Mouse (Mus musculus) ES-Bruce4 (cell line): ENCODE data around the gene Cdhr4.

ENCODE experiments used
- CTCF ChIP-seq: IDR thresholded peaks from one replicate; pipeline ENCODE4 v1.8.1; 2011; ENCODE audit warnings: low read depth, low read length
- EP300 ChIP-seq: IDR thresholded peaks from 2 replicates; pipeline ENCODE4 v1.6.1; 2011; ENCODE audit warnings: low read depth, low read length; ENCODE audit not compliant: insufficient read depth
- POLR2A ChIP-seq: IDR thresholded peaks from one replicate; pipeline ENCODE4 v1.8.1; 2011; ENCODE audit warnings: low read length; ENCODE audit not compliant: insufficient read depth

GRCm38 (mm10) chr9:108010385-108010784 lies 18.1 kb downstream of the Cdhr4 start:
- TF ChIP-seq CTCF = no peak
- no peak for TF ChIP-seq EP300
- TF ChIP-seq POLR2A = no peak
